In the genomic region with DNA sequence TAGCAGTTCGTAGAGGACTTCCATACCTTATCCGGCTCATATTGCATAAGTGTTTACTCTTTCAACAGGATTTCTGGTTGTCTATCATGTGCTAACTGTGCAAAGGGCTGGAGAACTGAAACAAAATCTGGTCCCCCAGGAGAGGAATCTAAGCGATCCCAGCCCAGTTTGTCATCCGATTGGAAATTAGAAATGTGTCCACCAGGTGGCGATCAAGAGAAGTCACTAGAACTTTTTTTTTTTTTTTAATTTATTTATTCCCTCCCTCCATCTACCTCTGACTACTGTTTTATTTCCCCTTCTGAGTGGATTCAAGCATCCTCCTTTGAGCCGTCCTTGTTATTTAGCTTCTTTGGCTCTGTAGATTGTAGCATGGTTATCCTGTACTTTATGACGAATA, we compare ENCODE assay signal across 9 mouse cellular contexts. TPM values are rescaled to one million over a fixed set of nuclear protein-coding genes. Genes with fewer than 3 reads are reported as not detected.
DNase-seq lines count a peak whose midpoint lies in the region; ATAC-seq lines count a peak whose summit lies in the region.
"Had no signal": no experiment of that assay in that cellular context is flagged by ENCODE, and none has a peak within 500 bp of the region (broad histone marks: within the 10 kb centered on the region; RNA-seq: fewer than 3 reads in every experiment).

No protein-coding gene starts in this region.

- no peak overlapping the region for H3K9ac ChIP-seq in kidney, embryonic 16.5 days (replicated peaks; ENCODE audit: low read length)
- H3K9ac ChIP-seq in midbrain, embryonic 16.5 days (ENCODE audit: low read depth, low read length): no peak overlapping the region
- H3K9ac ChIP-seq: liver, embryonic 15.5 days had no signal

- no peak overlapping the region for H3K4me2 ChIP-seq in kidney, embryonic 16.5 days (replicated peaks; ENCODE audit: low read depth, low read length)
- H3K4me2 ChIP-seq in midbrain, embryonic 16.5 days (ENCODE audit: low read length): no peak overlapping the region
- H3K4me2 ChIP-seq: liver, embryonic 15.5 days had no signal

- H3K27ac ChIP-seq in kidney, embryonic 16.5 days (ENCODE audit: low read length): no peak overlapping the region
- no peak overlapping the region for H3K27ac ChIP-seq in midbrain, embryonic 16.5 days (ENCODE audit: low read length)
- H3K27ac ChIP-seq: liver, embryonic 15.5 days had no signal

- H3K9me3 ChIP-seq in kidney, embryonic 16.5 days (ENCODE audit: low read length): no peaks in the 10 kb centered on the region
- no peaks in the 10 kb centered on the region for H3K9me3 ChIP-seq in midbrain, embryonic 16.5 days (replicated peaks; ENCODE audit: control insufficient read depth, low read length, poor library complexity, severe bottlenecking)
- H3K9me3 ChIP-seq: liver, embryonic 15.5 days had no signal

- peak; percentile 36 for DNase-seq in kidney, adult 11 months
- peak; percentile 58 for DNase-seq in MEL-GATA-1-ER (ENCODE audit: extremely low read depth, low read depth)
- DNase-seq in cerebellum, postnatal 14 days: peak; percentile 85 to 93
- peak; percentile 83 to 84 for DNase-seq in layer of hippocampus, postnatal 10 days (ENCODE audit: low spot score in 2 of 2)
- DNase-seq in thymus, postnatal 36 days: peak; percentile 26 to 45

- H3K36me3 ChIP-seq in kidney, embryonic 16.5 days (ENCODE audit: insufficient read depth, low read length): no peaks in the 10 kb centered on the region
- H3K36me3 ChIP-seq in midbrain, embryonic 16.5 days (ENCODE audit: control insufficient read depth, insufficient read depth, low read length): no peaks in the 10 kb centered on the region
- H3K36me3 ChIP-seq: liver, embryonic 15.5 days had no signal

- ATAC-seq in kidney, embryonic 16.5 days (ENCODE audit: low FRiP score, low TSS enrichment): no peak
- ATAC-seq in granulocyte monocyte progenitor cell, adult 5-6 weeks (replicated peaks; ENCODE audit: poor library complexity, severe bottlenecking): peak; percentile 34
- 0 out of 2 replicates have a peak, but pooled peaks have one; percentile 12 for ATAC-seq in midbrain, embryonic 16.5 days

- no peaks in the 10 kb centered on the region for H3K27me3 ChIP-seq in kidney, embryonic 16.5 days (ENCODE audit: insufficient read depth, low read length)
- H3K27me3 ChIP-seq in midbrain, embryonic 16.5 days (ENCODE audit: control insufficient read depth, insufficient read depth, low read depth, low read length): no peaks in the 10 kb centered on the region
- H3K27me3 ChIP-seq: liver, embryonic 15.5 days had no signal

- no peak overlapping the region for H3K4me3 ChIP-seq in kidney, embryonic 16.5 days (ENCODE audit: low read length)
- no peak overlapping the region for H3K4me3 ChIP-seq in midbrain, embryonic 16.5 days (ENCODE audit: low read depth, low read length)
- H3K4me3 ChIP-seq: liver, embryonic 15.5 days had no signal

- WGBS in kidney, embryonic 16.5 days: 28% methylated on average over 7 of the region's 7 CpGs
- 33% methylated on average over 7 of the region's 7 CpGs for WGBS in midbrain, embryonic 16.5 days

- peaks cover 22% of the 10 kb centered on the region for H3K4me1 ChIP-seq in kidney, embryonic 16.5 days (ENCODE audit: insufficient read depth, low read length)
- H3K4me1 ChIP-seq in midbrain, embryonic 16.5 days (ENCODE audit: control insufficient read depth, insufficient read depth, low read length): no peaks in the 10 kb centered on the region

RNA-seq across cellular contexts. Expression of gene Phgdh, which starts 14.1 kb away (rescaled TPM):
- 541 and 585 TPM in 2 replicates for polyA plus RNA-seq in kidney, embryonic 16.5 days (2015; fragmentation: Nextera tagmentation; extraction: Ambion mirVana)
- 189 and 210 TPM in 2 replicates for total RNA-seq in granulocyte monocyte progenitor cell, adult 5-6 weeks (2014; fragmentation: Nextera tagmentation)
- 479 and 570 TPM in 2 replicates for total RNA-seq in granulocyte monocyte progenitor cell, adult 5-6 weeks (2017)
- total RNA-seq in layer of hippocampus, postnatal 10 days (2021): 10 to 100 TPM; 78.3 to 94.2 TPM
- polyA plus RNA-seq in midbrain, embryonic 16.5 days (2015; fragmentation: Nextera tagmentation; extraction: Ambion mirVana): 105 and 137 TPM in 2 replicates

RNA-seq across cellular contexts. Expression of gene Zfp697, which starts 28.4 kb away (rescaled TPM):
- 16.4 and 17.1 TPM in 2 replicates for polyA plus RNA-seq in kidney, embryonic 16.5 days (2015; fragmentation: Nextera tagmentation; extraction: Ambion mirVana)
- total RNA-seq in granulocyte monocyte progenitor cell, adult 5-6 weeks (2014; fragmentation: Nextera tagmentation): 1.4 and 3.5 TPM in 2 replicates
- total RNA-seq in granulocyte monocyte progenitor cell, adult 5-6 weeks (2017): 0.36 and 1.5 TPM in 2 replicates
- total RNA-seq in layer of hippocampus, postnatal 10 days (2021): 10 to 100 TPM; 29.6 to 31.3 TPM
- polyA plus RNA-seq in midbrain, embryonic 16.5 days (2015; fragmentation: Nextera tagmentation; extraction: Ambion mirVana): 17.7 and 18.2 TPM in 2 replicates

Comparison
In these comparisons a context has a peak if more than half of its experiments do, and no peak if none do; other contexts are left out.
1. DNase-seq: peak in every context shown above with its lines; median percentile 89 in cerebellum, postnatal 14 days; 84 in layer of hippocampus, postnatal 10 days; 58 in MEL-GATA-1-ER; 36 in kidney, adult 11 months; 36 in thymus, postnatal 36 days.
2. RNA of gene Zfp697, which starts 28.4 kb away (total RNA-seq): 29.6 to 31.3 TPM in layer of hippocampus, postnatal 10 days; 0.36 to 3.5 TPM in granulocyte monocyte progenitor cell, adult 5-6 weeks; every median in the first group is over 4 times any median in the second.